Mouse (Mus musculus) thymus, adult 2 months (tissue): ENCODE measurements around the gene Adipoq. TPM values are rescaled to one million over a fixed set of nuclear protein-coding genes. Genes with fewer than 3 reads are reported as not detected.
A peak's percentile ranks its signal among the peaks of the same experiment; 100 is the strongest.
"Not testable (repeated sequence)": the region's sequence is repeated elsewhere in the genome, so short reads cannot be mapped to it uniquely, and the experiment has no call there.

Experiments
- DNase-seq: peaks from one replicate; pipeline ENCODE4 v3.0.0; 2021
- H3K27ac ChIP-seq: fragments of 200-500 bp; 2 replicates; pipeline ENCODE4 v1.5.1; 2012; ENCODE audit warnings: low read length, control low read depth; ENCODE audit not compliant: control insufficient read depth, insufficient read depth
- H3K27me3 ChIP-seq: fragments of 200-500 bp; 2 replicates; pipeline ENCODE4 v1.6.1; 2012; ENCODE audit warnings: mild to moderate bottlenecking, low read length, moderate library complexity, mixed read lengths; ENCODE audit not compliant: control insufficient read depth, insufficient read depth
- H3K36me3 ChIP-seq: fragments of 200-500 bp; 2 replicates; pipeline ENCODE4 v1.6.1; 2012; ENCODE audit warnings: mild to moderate bottlenecking, low read length, moderate library complexity; ENCODE audit not compliant: control insufficient read depth, insufficient read depth
- H3K4me1 ChIP-seq: fragments of 200-500 bp; replicated peaks from 2 replicates; pipeline ENCODE4 v1.6.1; 2012; ENCODE audit warnings: low read length; ENCODE audit not compliant: control insufficient read depth, insufficient read depth
- H3K4me3 ChIP-seq: fragments of 200-500 bp; 2 replicates; pipeline ENCODE4 v1.5.1; 2012; ENCODE audit warnings: mild to moderate bottlenecking, low read length, control low read depth, moderate library complexity; ENCODE audit not compliant: control insufficient read depth, insufficient read depth
- CTCF ChIP-seq: fragments of 200-500 bp; IDR thresholded peaks from 2 replicates; pipeline ENCODE4 v1.5.1; 2012; ENCODE audit warnings: mild to moderate bottlenecking, control low read depth, low read length, moderate library complexity, borderline replicate concordance; ENCODE audit not compliant: control insufficient read depth, poor library complexity, insufficient read depth; ENCODE audit errors: extremely low read depth
- POLR2A ChIP-seq: fragments of 200-500 bp; IDR thresholded peaks from 2 replicates; pipeline ENCODE4 v1.6.1; 2012; ENCODE audit warnings: mild to moderate bottlenecking, low read length, control low read depth, moderate library complexity; ENCODE audit not compliant: control insufficient read depth, poor library complexity, insufficient read depth; ENCODE audit errors: extremely low read depth
- WGBS: fragments of 180-500 bp; shearing (Covaris S2); methylation state at CpG from one replicate; pipeline ENCODE4 v1.1.7; 2018; 5-methylcytosine and 5-hydroxymethylcytosine counted together
- polyA plus RNA-seq: library from polyadenylated mRNA; depleted of rRNA; stranded (reverse); fragments of >200 nt; gene quantifications from 2 replicates; pipeline ENCODE4 v1.2.3, GENCODE M21; 2012

Adipoq gene
- polyA plus RNA-seq, 1 experiment: 61.3 TPM

- 64% methylated on average over 5 of the region's 5 CpGs for WGBS
- no peak overlapping the region for H3K4me3 ChIP-seq
- DNase-seq: no peak
- H3K4me1 ChIP-seq: peaks cover 11% of the 10 kb centered on the region
- no peak overlapping the region for H3K27ac ChIP-seq
- TF ChIP-seq POLR2A (no peak), CTCF (no peak)
- no peaks in the 10 kb centered on the region for H3K36me3 ChIP-seq
- no peaks in the 10 kb centered on the region for H3K27me3 ChIP-seq
These were observed 20.7 kb downstream of the Adipoq start for GRCm38 (mm10) chr16:23167079-23167478.

DNA sequence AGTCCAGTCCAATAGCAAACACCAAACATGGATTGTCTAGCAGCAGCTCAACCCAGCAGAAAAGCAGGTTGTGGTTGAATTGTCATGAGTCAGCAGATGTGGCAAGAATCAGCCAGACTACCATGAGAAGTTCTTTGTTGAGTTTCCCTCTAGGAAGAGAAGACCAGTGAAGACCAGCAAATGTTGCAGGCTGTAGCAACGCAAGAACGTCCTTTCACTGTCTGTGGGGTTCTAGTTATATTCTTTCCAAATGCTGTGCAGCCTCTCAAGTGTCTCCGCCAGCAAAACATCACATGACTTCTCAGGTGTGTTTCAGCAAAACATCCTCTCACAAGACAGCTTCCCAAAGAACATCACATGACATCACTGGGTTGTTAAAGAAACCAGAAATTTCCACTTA, 24.5 kb downstream of the Adipoq start:
- no peak for TF ChIP-seq CTCF
- no peak for TF ChIP-seq POLR2A
- Histone ChIP-seq H3K4me1 (peaks cover 9% of the 10 kb centered on the region), H3K4me3 (no peak overlapping the region), H3K27me3 (no peaks in the 10 kb centered on the region), H3K36me3 (no peaks in the 10 kb centered on the region), H3K27ac (no peak overlapping the region)
- 91% methylated on average over 3 of the region's 3 CpGs for WGBS
- DNase-seq: no peak

DNA sequence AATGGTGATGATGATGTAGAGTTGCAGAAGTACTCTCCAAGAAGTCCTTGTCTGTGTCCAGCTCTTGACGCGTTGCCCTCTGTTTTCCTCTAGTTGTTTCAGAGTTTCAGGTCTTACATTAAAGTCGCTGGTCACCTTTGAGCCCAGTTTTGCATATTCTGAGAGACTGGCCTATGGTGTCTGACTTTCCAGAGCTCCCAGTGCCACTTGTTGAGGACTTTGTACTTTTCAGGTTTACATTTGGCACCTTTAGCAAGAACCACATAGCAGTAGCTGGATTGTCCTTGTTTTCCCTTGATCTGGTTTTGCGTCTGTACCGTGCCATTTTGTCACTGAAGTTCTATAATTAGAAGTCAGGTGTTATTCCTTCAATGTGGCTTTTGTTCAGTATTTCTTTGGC, 27.6 kb downstream of the Adipoq start:
- DNase-seq: no peak
- no peak overlapping the region for H3K4me3 ChIP-seq
- no peaks in the 10 kb centered on the region for H3K27me3 ChIP-seq
- H3K36me3 ChIP-seq: no peaks in the 10 kb centered on the region
- peaks cover 24% of the 10 kb centered on the region for H3K4me1 ChIP-seq
- no peak for TF ChIP-seq CTCF
- TF ChIP-seq POLR2A: no peak
- WGBS: 72% methylated on average over 5 of the region's 5 CpGs
- no peak overlapping the region for H3K27ac ChIP-seq

DNA sequence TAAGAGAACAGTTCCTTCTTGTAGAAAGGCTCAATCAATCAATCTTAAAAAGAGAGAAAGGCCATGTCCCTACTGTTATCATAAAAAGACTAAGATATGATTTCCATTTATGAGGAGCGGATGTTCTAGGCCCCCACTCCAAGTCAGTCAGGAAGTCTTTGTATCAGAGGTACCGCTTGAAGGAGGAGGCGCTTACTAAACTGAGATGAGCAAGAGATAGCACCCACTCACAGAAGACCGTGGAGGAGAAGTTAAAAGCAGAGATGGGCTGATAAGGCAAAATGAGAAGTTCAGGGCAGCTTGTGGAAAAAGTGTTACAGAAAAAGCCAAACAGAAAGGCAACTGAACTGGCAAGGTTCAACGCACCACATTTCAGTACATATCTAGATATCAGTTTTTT, 28.5 kb downstream of the Adipoq start:
- peaks cover 33% of the 10 kb centered on the region for H3K4me1 ChIP-seq
- no peak overlapping the region for H3K4me3 ChIP-seq
- 5% methylated on average over 5 of the region's 5 CpGs for WGBS
- H3K27me3 ChIP-seq: no peaks in the 10 kb centered on the region
- DNase-seq: peak; percentile 60
- H3K27ac ChIP-seq: peak overlapping the region; percentile 61; the same call in 1 of the 2 replicates
- TF ChIP-seq CTCF (no peak), POLR2A (no peak)
- H3K36me3 ChIP-seq: no peaks in the 10 kb centered on the region

DNA sequence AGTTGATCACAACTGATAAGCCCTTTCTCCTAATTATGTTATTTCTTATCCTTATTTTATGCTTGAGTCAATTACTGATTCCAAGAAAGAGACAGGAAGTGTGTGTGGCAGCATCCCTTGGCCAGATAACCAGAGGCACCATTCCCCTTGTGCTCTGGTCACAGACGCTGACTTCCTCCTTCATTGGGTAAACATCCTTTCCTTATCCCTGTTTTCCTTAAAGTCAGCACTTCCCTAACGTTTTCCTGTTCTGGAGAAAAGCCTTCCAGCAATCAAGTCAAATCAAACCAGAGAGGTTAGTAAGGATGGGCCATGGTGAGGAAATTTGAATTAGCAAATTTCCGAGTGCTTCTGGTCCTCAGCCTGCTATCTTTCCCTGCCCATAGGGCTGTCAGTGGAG, 29.6 kb downstream of the Adipoq start:
- Histone ChIP-seq H3K27ac (peak overlapping the region; percentile 70), H3K4me3 (no peak overlapping the region), H3K27me3 (no peaks in the 10 kb centered on the region), H3K36me3 (no peaks in the 10 kb centered on the region), H3K4me1 (peaks cover 37% of the 10 kb centered on the region)
- WGBS: 61% methylated on average over 3 of the region's 3 CpGs
- TF ChIP-seq POLR2A (no peak), CTCF (no peak)
- DNase-seq: no peak

- Histone ChIP-seq H3K27me3 (no peaks in the 10 kb centered on the region), H3K4me3 (no peak overlapping the region), H3K36me3 (no peaks in the 10 kb centered on the region), H3K27ac (no peak overlapping the region), H3K4me1 (peaks cover 45% of the 10 kb centered on the region)
- WGBS: 91% methylated on average over 2 of the region's 2 CpGs
- no peak for DNase-seq
- TF ChIP-seq CTCF (no peak), POLR2A (no peak)
These were observed 31.5 kb downstream of the Adipoq start for GRCm38 (mm10) chr16:23177856-23178255.

GRCm38 (mm10) chr16:23178796-23179195, 32.5 kb downstream of the Adipoq start:
- H3K27ac ChIP-seq: peak overlapping the region; percentile 56
- no peaks in the 10 kb centered on the region for H3K27me3 ChIP-seq
- no peaks in the 10 kb centered on the region for H3K36me3 ChIP-seq
- TF ChIP-seq POLR2A (no peak), CTCF (no peak)
- H3K4me1 ChIP-seq: peaks cover 44% of the 10 kb centered on the region
- WGBS: 79% methylated on average over 5 of the region's 5 CpGs
- no peak overlapping the region for H3K4me3 ChIP-seq
- no peak for DNase-seq

DNA sequence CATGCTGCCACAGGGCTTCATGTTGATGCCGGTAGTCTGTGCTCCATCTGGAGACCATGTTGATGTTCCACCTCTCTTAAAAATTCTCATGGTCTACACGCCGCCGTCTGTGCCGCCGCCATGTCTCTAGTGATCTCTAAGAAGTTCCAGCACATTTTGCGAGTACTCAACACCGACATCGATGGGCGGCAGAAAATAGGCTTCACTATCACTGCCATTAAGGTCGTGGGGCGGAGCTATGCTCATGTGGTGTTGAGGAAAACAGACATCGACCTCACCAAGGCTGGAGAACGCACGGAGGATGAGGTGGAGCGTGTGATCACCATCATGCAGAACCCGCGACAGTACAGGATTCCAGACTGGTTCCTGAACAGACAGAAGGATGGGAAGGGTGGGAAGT, 33.1 kb downstream of the Adipoq start:
- 94% methylated on average over 18 of the region's 18 CpGs for WGBS
- DNase-seq, H3K36me3 ChIP-seq, H3K4me3 ChIP-seq, H3K27me3 ChIP-seq: not testable (repeated sequence)
- Histone ChIP-seq H3K27ac (peak overlapping the region; percentile 56; the same call in 1 of the 2 replicates), H3K4me1 (peaks cover 41% of the 10 kb centered on the region)
